Mouse (Mus musculus): ENCODE data around the gene Scgb1c1. TPM values are rescaled to one million over a fixed set of nuclear protein-coding genes. Genes with fewer than 3 reads are reported as not detected.
A peak's percentile ranks its signal among the peaks of the same experiment; 100 is the strongest.

The Scgb1c1 gene
- total RNA-seq, 2 experiments from 2014 or later = 0.76 to 0.90 TPM

- DNase-seq = no peak
Observed at GRCm38 (mm10) chr7:140843806-140844205, 1.5 kb upstream of the Scgb1c1 start.

GRCm38 (mm10) chr7:140845683-140846082, 336 bp downstream of the Scgb1c1 start:
- DNase-seq = no peak

- DNase-seq = no peak
Observed at GRCm38 (mm10) chr7:140846676-140847075, 1.3 kb downstream of the Scgb1c1 start.

- DNase-seq = peak; percentile 91
Observed at GRCm38 (mm10) chr7:140847755-140848580, 2.6 kb downstream of the Scgb1c1 start, which contains the start of gene Odf3. Gene Odf3 (plus strand): TSS chr7:140847805.

- no peak for DNase-seq
Observed at GRCm38 (mm10) chr7:140848591-140848990, 3.2 kb downstream of the Scgb1c1 start.

- DNase-seq = peak; percentile 39
Observed at GRCm38 (mm10) chr7:140851916-140852315, 6.6 kb downstream of the Scgb1c1 start.

- peak; percentile 67 for DNase-seq
Observed at GRCm38 (mm10) chr7:140853386-140853785, 8.0 kb downstream of the Scgb1c1 start.

- no peak for DNase-seq
Observed at GRCm38 (mm10) chr7:140854483-140854882, 9.1 kb downstream of the Scgb1c1 start.

GRCm38 (mm10) chr7:140855181-140855580, 9.8 kb downstream of the Scgb1c1 start:
- no peak for DNase-seq

- DNase-seq = peak; percentile 88
Observed at GRCm38 (mm10) chr7:140855860-140856784, 10.8 kb downstream of the Scgb1c1 start, which contains the start of gene Gm45785. Gene Gm45785 (minus strand): TSS chr7:140856331.

GRCm38 (mm10) chr7:140856785-140857549, 11.6 kb downstream of the Scgb1c1 start, which contains the start of gene Ric8a:
Gene Ric8a (plus strand): TSS chr7:140856957.
- DNase-seq = peak; percentile 94

- no peak for DNase-seq
Observed at GRCm38 (mm10) chr7:140857550-140858505, 12.5 kb downstream of the Scgb1c1 start, which contains the start of gene Bet1l. Gene Bet1l (minus strand): TSS chr7:140857577.

GRCm38 (mm10) chr7:140858746-140859145, 13.4 kb downstream of the Scgb1c1 start:
- no peak for DNase-seq

GRCm38 (mm10) chr7:140859997-140860396, 14.7 kb downstream of the Scgb1c1 start:
- DNase-seq = no peak

- DNase-seq = no peak
Observed at GRCm38 (mm10) chr7:140860728-140861127, 15.4 kb downstream of the Scgb1c1 start.

GRCm38 (mm10) chr7:140864761-140865160, 19.4 kb downstream of the Scgb1c1 start:
- DNase-seq = no peak

- no peak for DNase-seq
Observed at GRCm38 (mm10) chr7:140874224-140874623, 28.9 kb downstream of the Scgb1c1 start.

- no peak for DNase-seq
Observed at GRCm38 (mm10) chr7:140877364-140877763, 32.0 kb downstream of the Scgb1c1 start.

GRCm38 (mm10) chr7:140879355-140879754, 34.0 kb downstream of the Scgb1c1 start:
- no peak for DNase-seq

GRCm38 (mm10) chr7:140880419-140880818, 35.1 kb downstream of the Scgb1c1 start:
- no peak for DNase-seq
